Mouse (Mus musculus) midbrain, embryonic 13.5 days (tissue): ENCODE data around the gene Gm7137. TPM values are rescaled to one million over a fixed set of nuclear protein-coding genes. Genes with fewer than 3 reads are reported as not detected.
"Not testable (repeated sequence)": the region's sequence is repeated elsewhere in the genome, so short reads cannot be mapped to it uniquely, and the experiment has no call there.

Experiments
- ATAC-seq: fragments of 200-750 bp; cut with Nextera tagmentation; 2 replicates; pipeline ENCODE4 v1.8.0; 2017; ENCODE audit warnings: mild to moderate bottlenecking, moderate TSS enrichment, moderate library complexity
- H3K27ac ChIP-seq: fragments of 300-500 bp; sonication (generic); 2 replicates; pipeline ENCODE4 v1.5.1; 2015; ENCODE audit warnings: inconsistent platforms, mild to moderate bottlenecking, moderate library complexity
- H3K27me3 ChIP-seq: fragments of 300-500 bp; sonication (generic); 2 replicates; pipeline ENCODE4 v1.6.1; 2015; ENCODE audit warnings: mild to moderate bottlenecking, inconsistent platforms
- H3K36me3 ChIP-seq: fragments of 300-500 bp; sonication (generic); 2 replicates; pipeline ENCODE4 v1.6.1; 2015; ENCODE audit warnings: mild to moderate bottlenecking, inconsistent platforms
- H3K4me1 ChIP-seq: fragments of 300-500 bp; sonication (generic); replicated peaks from 2 replicates; pipeline ENCODE4 v1.6.1; 2015; ENCODE audit warnings: inconsistent platforms
- H3K4me2 ChIP-seq: fragments of 300-500 bp; sonication (generic); replicated peaks from 2 replicates; pipeline ENCODE4 v1.6.1; 2015; ENCODE audit warnings: moderate library complexity, mild to moderate bottlenecking, inconsistent platforms
- H3K4me3 ChIP-seq: fragments of 300-500 bp; sonication (generic); replicated peaks from 2 replicates; pipeline ENCODE4 v1.5.1; 2015; ENCODE audit warnings: mild to moderate bottlenecking, inconsistent platforms
- H3K9ac ChIP-seq: fragments of 300-500 bp; sonication (generic); replicated peaks from 2 replicates; pipeline ENCODE4 v1.6.1; 2015; ENCODE audit warnings: mild to moderate bottlenecking, inconsistent platforms
- H3K9me3 ChIP-seq: fragments of 300-500 bp; sonication (generic); 2 replicates; pipeline ENCODE4 v1.6.1; 2016; ENCODE audit warnings: mild to moderate bottlenecking, inconsistent platforms
- WGBS: fragments of 180-500 bp; shearing (Covaris S2); methylation state at CpG from one replicate; pipeline ENCODE4 v1.1.7; 2015; 5-methylcytosine and 5-hydroxymethylcytosine counted together
- polyA plus RNA-seq: library from polyadenylated mRNA; unstranded; fragments of >200 nt; fragmentation: Nextera tagmentation; extraction: Ambion mirVana; gene quantifications from 2 replicates; pipeline ENCODE4 v1.2.1, GENCODE M21; 2015

Gene Gm7137
- polyA plus RNA-seq: not detected in 2 replicates

GRCm38 (mm10) chr10:77787876-77788275 lies at the start of gene Gm7137:
Gm7137 (minus strand) TSS chr10:77788200.
- not testable (repeated sequence) for ATAC-seq, H3K4me1 ChIP-seq, H3K4me2 ChIP-seq, H3K27ac ChIP-seq, H3K36me3 ChIP-seq, H3K4me3 ChIP-seq, H3K9ac ChIP-seq, H3K9me3 ChIP-seq, H3K27me3 ChIP-seq
- 43% methylated on average over 1 of the region's 1 CpGs for WGBS

- Histone ChIP-seq H3K4me3 (no peak within 1 kb of the TSS), H3K4me2 (no peak within 1 kb of the TSS), H3K9ac (no peak within 1 kb of the TSS), H3K4me1 (no peaks in the 10 kb centered on the region), H3K27ac (no peak within 1 kb of the TSS), H3K9me3 (no peaks in the 10 kb centered on the region; the same call in 1 of the 2 replicates), H3K27me3 (no peaks in the 10 kb centered on the region), H3K36me3 (no peaks in the 10 kb centered on the region)
- WGBS: 76% methylated on average over 9 of the region's 9 CpGs
- ATAC-seq: no peak
Observed at GRCm38 (mm10) chr10:77835647-77836046, 47.6 kb upstream of the Gm7137 start, which contains the start of gene Krtap10-10. Krtap10-10 (plus strand) TSS chr10:77835947.

GRCm38 (mm10) chr10:77826951-77827350 lies 39.0 kb upstream of the Gm7137 start, which contains the start of gene Krtap10-4:
Krtap10-4 (minus strand) TSS chr10:77827095.
- H3K4me2 ChIP-seq: no peak within 1 kb of the TSS
- 71% methylated on average over 6 of the region's 6 CpGs for WGBS
- 0 out of 2 replicates have a peak, but pooled peaks cover 3% of the 10 kb centered on the region for H3K9me3 ChIP-seq
- no peak within 1 kb of the TSS for H3K27ac ChIP-seq
- ATAC-seq: no peak
- no peak within 1 kb of the TSS for H3K4me3 ChIP-seq
- no peak within 1 kb of the TSS for H3K9ac ChIP-seq
- no peaks in the 10 kb centered on the region for H3K4me1 ChIP-seq
- H3K27me3 ChIP-seq: no peaks in the 10 kb centered on the region
- no peaks in the 10 kb centered on the region for H3K36me3 ChIP-seq

- Histone ChIP-seq H3K27me3 (no peaks in the 10 kb centered on the region), H3K4me2 (no peak overlapping the region), H3K36me3 (no peaks in the 10 kb centered on the region), H3K27ac (no peak overlapping the region), H3K9ac (no peak overlapping the region), H3K4me3 (no peak overlapping the region), H3K9me3 (0 out of 2 replicates have a peak, but pooled peaks cover 3% of the 10 kb centered on the region), H3K4me1 (no peaks in the 10 kb centered on the region)
- no peak for ATAC-seq
- whole genome bisulfite sequencing: 28% methylated on average over 4 of the region's 4 CpGs
Observed at GRCm38 (mm10) chr10:77819203-77819602, 31.2 kb upstream of the Gm7137 start.

- Histone ChIP-seq H3K36me3 (no peaks in the 10 kb centered on the region), H3K4me1 (no peaks in the 10 kb centered on the region), H3K4me3 (no peak overlapping the region), H3K9ac (no peak overlapping the region), H3K27me3 (no peaks in the 10 kb centered on the region), H3K9me3 (no peaks in the 10 kb centered on the region), H3K4me2 (no peak overlapping the region), H3K27ac (no peak overlapping the region)
- ATAC-seq: peak; percentile 60
- 96% methylated on average over 4 of the region's 4 CpGs for WGBS
Observed at GRCm38 (mm10) chr10:77818523-77818922, 30.5 kb upstream of the Gm7137 start.

- Histone ChIP-seq H3K27ac (no peak overlapping the region), H3K4me3 (no peak overlapping the region), H3K9me3 (no peaks in the 10 kb centered on the region), H3K27me3 (no peaks in the 10 kb centered on the region), H3K36me3 (no peaks in the 10 kb centered on the region), H3K4me1 (no peaks in the 10 kb centered on the region), H3K9ac (no peak overlapping the region), H3K4me2 (no peak overlapping the region)
- no peak for ATAC-seq
- 39% methylated on average over 5 of the region's 5 CpGs for WGBS
Observed at GRCm38 (mm10) chr10:77815514-77815913, 27.5 kb upstream of the Gm7137 start.

GRCm38 (mm10) chr10:77814382-77814781 lies 26.4 kb upstream of the Gm7137 start, which contains the start of gene Gm2696:
Gm2696 (plus strand) TSS chr10:77814682.
- Histone ChIP-seq H3K4me2 (no peak within 1 kb of the TSS), H3K27ac (no peak within 1 kb of the TSS), H3K27me3 (no peaks in the 10 kb centered on the region), H3K36me3 (no peaks in the 10 kb centered on the region), H3K9ac (no peak within 1 kb of the TSS), H3K4me1 (no peaks in the 10 kb centered on the region), H3K4me3 (no peak within 1 kb of the TSS), H3K9me3 (no peaks in the 10 kb centered on the region)
- ATAC-seq: no peak
- WGBS: 64% methylated on average over 4 of the region's 4 CpGs

- H3K36me3 ChIP-seq: no peaks in the 10 kb centered on the region
- 71% methylated on average over 5 of the region's 5 CpGs for WGBS
- peaks cover 5% of the 10 kb centered on the region; the same call in 1 of the 2 replicates for H3K9me3 ChIP-seq
- no peak within 1 kb of the TSS for H3K4me2 ChIP-seq
- no peaks in the 10 kb centered on the region for H3K4me1 ChIP-seq
- no peaks in the 10 kb centered on the region for H3K27me3 ChIP-seq
- no peak within 1 kb of the TSS for H3K4me3 ChIP-seq
- H3K27ac ChIP-seq: no peak within 1 kb of the TSS
- no peak within 1 kb of the TSS for H3K9ac ChIP-seq
- no peak for ATAC-seq
Observed at GRCm38 (mm10) chr10:77811743-77812142, 23.7 kb upstream of the Gm7137 start, which contains the start of gene Gm9507. Gm9507 (minus strand) TSS chr10:77811843.

- no peak for ATAC-seq
- Histone ChIP-seq H3K9ac (no peak overlapping the region), H3K27ac (no peak overlapping the region), H3K4me2 (no peak overlapping the region), H3K4me3 (no peak overlapping the region), H3K4me1 (peaks cover 3% of the 10 kb centered on the region; the same call in 1 of the 2 replicates), H3K36me3 (no peaks in the 10 kb centered on the region), H3K27me3 (no peaks in the 10 kb centered on the region), H3K9me3 (peaks cover 5% of the 10 kb centered on the region; the same call in 1 of the 2 replicates)
- 87% methylated on average over 3 of the region's 3 CpGs for WGBS
Observed at GRCm38 (mm10) chr10:77804095-77804494, 16.1 kb upstream of the Gm7137 start.

GRCm38 (mm10) chr10:77798921-77799508 lies 11.0 kb upstream of the Gm7137 start, which contains the start of gene Gm19668:
Gm19668 (minus strand) TSS chr10:77799133.
- Histone ChIP-seq H3K27me3 (no peaks in the 10 kb centered on the region), H3K9ac (no peak within 1 kb of the TSS), H3K4me3 (no peak within 1 kb of the TSS), H3K4me2 (no peak within 1 kb of the TSS), H3K27ac (peak within 1 kb of the TSS; percentile 73), H3K4me1 (peaks cover 16% of the 10 kb centered on the region), H3K9me3 (no peaks in the 10 kb centered on the region), H3K36me3 (no peaks in the 10 kb centered on the region)
- ATAC-seq: no peak
- whole genome bisulfite sequencing: 68% methylated on average over 8 of the region's 8 CpGs

- Histone ChIP-seq H3K4me1 (peaks cover 16% of the 10 kb centered on the region), H3K27ac (peak overlapping the region; percentile 73)
- 37% methylated on average over 3 of the region's 3 CpGs for WGBS
- ATAC-seq: 0 out of 2 replicates have a peak, but pooled peaks have one; percentile 43
- not testable (repeated sequence) for H3K36me3 ChIP-seq, H3K4me2 ChIP-seq, H3K4me3 ChIP-seq, H3K27me3 ChIP-seq, H3K9ac ChIP-seq, H3K9me3 ChIP-seq
Observed at GRCm38 (mm10) chr10:77798164-77798920, 10.3 kb upstream of the Gm7137 start.

GRCm38 (mm10) chr10:77797677-77798076 lies 9.7 kb upstream of the Gm7137 start:
- 12% methylated on average over 3 of the region's 3 CpGs for WGBS
- peaks cover 16% of the 10 kb centered on the region for H3K4me1 ChIP-seq
- H3K27ac ChIP-seq: peak overlapping the region; percentile 73
- no peak overlapping the region for H3K4me2 ChIP-seq
- no peak overlapping the region; the same call in 1 of the 2 replicates for H3K9ac ChIP-seq
- no peaks in the 10 kb centered on the region for H3K9me3 ChIP-seq
- H3K4me3 ChIP-seq: no peak overlapping the region
- H3K36me3 ChIP-seq: no peaks in the 10 kb centered on the region
- no peaks in the 10 kb centered on the region for H3K27me3 ChIP-seq
- no peak for ATAC-seq
